Mouse (Mus musculus) adrenal gland, adult (tissue): ENCODE data around the gene Dscaml1.
A peak's percentile ranks its signal among the peaks of the same experiment; 100 is the strongest.

ENCODE experiments used
- DNase-seq, 2 experiments: peaks; one replicate each; pipeline ENCODE4 v3.0.0; 2022 to 2023; ENCODE audit warnings: low spot score in 1 of 2; ENCODE audit not compliant: inconsistent age in 2 of 2

The Dscaml1 gene

GRCm38 (mm10) chr9:45451346-45451745 lies 24.9 kb downstream of the Dscaml1 start:
- no peak for DNase-seq

GRCm38 (mm10) chr9:45454032-45454431 lies 27.6 kb downstream of the Dscaml1 start:
- no peak for DNase-seq

- DNase-seq: no peak
Observed at GRCm38 (mm10) chr9:45454889-45455610, 28.6 kb downstream of the Dscaml1 start.

- DNase-seq: no peak
Observed at GRCm38 (mm10) chr9:45457200-45457599, 30.8 kb downstream of the Dscaml1 start.

GRCm38 (mm10) chr9:45458363-45458762 lies 31.9 kb downstream of the Dscaml1 start:
- no peak for DNase-seq

GRCm38 (mm10) chr9:45465396-45466019 lies 39.1 kb downstream of the Dscaml1 start:
- DNase-seq: no peak

- DNase-seq: no peak
Observed at GRCm38 (mm10) chr9:45468235-45468634, 41.8 kb downstream of the Dscaml1 start.

GRCm38 (mm10) chr9:45470746-45471471 lies 44.5 kb downstream of the Dscaml1 start:
- DNase-seq: no peak

- DNase-seq: no peak
Observed at GRCm38 (mm10) chr9:45471691-45472090, 45.3 kb downstream of the Dscaml1 start.

GRCm38 (mm10) chr9:45474874-45475273 lies 48.4 kb downstream of the Dscaml1 start:
- DNase-seq: no peak

GRCm38 (mm10) chr9:45480936-45481335 lies 54.5 kb downstream of the Dscaml1 start:
- DNase-seq: no peak

GRCm38 (mm10) chr9:45486665-45487074 lies 60.2 kb downstream of the Dscaml1 start:
- DNase-seq: no peak

GRCm38 (mm10) chr9:45487179-45487801 lies 60.9 kb downstream of the Dscaml1 start:
- no peak for DNase-seq

- DNase-seq: no peak
Observed at GRCm38 (mm10) chr9:45490899-45491298, 64.5 kb downstream of the Dscaml1 start.

- DNase-seq: no peak
Observed at GRCm38 (mm10) chr9:45494889-45495288, 68.5 kb downstream of the Dscaml1 start.

GRCm38 (mm10) chr9:45496340-45496739 lies 69.9 kb downstream of the Dscaml1 start:
- DNase-seq: no peak

- DNase-seq: no peak
Observed at GRCm38 (mm10) chr9:45496944-45497343, 70.5 kb downstream of the Dscaml1 start.

GRCm38 (mm10) chr9:45499267-45499666 lies 72.8 kb downstream of the Dscaml1 start:
- DNase-seq: peak in 1 of 2 experiments; percentile 12

GRCm38 (mm10) chr9:45500071-45500595 lies 73.7 kb downstream of the Dscaml1 start:
- DNase-seq: peak in 1 of 2 experiments; percentile 24

GRCm38 (mm10) chr9:45501295-45501927 lies 75.0 kb downstream of the Dscaml1 start:
- DNase-seq: no peak
